Mouse (Mus musculus): ENCODE data around the gene 2210010C04Rik. TPM values are rescaled to one million over a fixed set of nuclear protein-coding genes. Genes with fewer than 3 reads are reported as not detected.

The 2210010C04Rik gene
- polyA plus RNA-seq, 1 experiment from 2014 or later = not detected

- no peak overlapping the region for H3K4me2 ChIP-seq
- no peak overlapping the region for H3K27ac ChIP-seq
- no peaks in the 10 kb centered on the region for H3K4me1 ChIP-seq
- no peaks in the 10 kb centered on the region for H3K36me3 ChIP-seq
- H3K27me3 ChIP-seq (replicated peaks) = no peaks in the 10 kb centered on the region
- no peak overlapping the region for H3K9ac ChIP-seq
- no peak overlapping the region for H3K4me3 ChIP-seq
- WGBS (ENCODE audit: insufficient replicate concordance) = 70% methylated on average over 1 of the region's 1 CpGs
- ATAC-seq = no peak
- H3K9me3 ChIP-seq (replicated peaks) = no peaks in the 10 kb centered on the region
These were observed 12.7 kb upstream of the 2210010C04Rik start for GRCm38 (mm10) chr6:41047961-41048360.

DNA sequence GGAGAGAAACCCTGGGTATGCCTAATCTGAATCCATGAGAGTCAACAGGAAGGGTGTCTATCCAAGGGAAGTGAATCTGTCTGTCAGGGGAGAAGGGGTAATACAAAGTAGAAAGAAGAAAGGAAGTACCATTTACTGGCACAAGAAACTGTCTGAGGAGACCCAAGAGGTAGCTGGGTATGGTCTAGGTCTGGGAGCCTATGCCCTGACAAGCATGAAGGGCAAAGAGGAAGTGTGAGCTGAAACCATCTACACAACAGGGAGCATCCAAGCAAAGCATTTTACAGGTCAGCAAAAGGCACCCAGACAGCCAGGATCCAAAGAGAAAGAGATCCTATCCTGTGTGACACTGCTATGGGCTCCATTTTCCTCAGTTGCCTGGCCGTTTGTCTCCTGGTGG lies 11.9 kb upstream of the 2210010C04Rik start:
- Histone ChIP-seq H3K9ac (no peak overlapping the region), H3K4me3 (no peak overlapping the region), H3K27me3 (replicated peaks) (no peaks in the 10 kb centered on the region), H3K4me2 (no peak overlapping the region), H3K4me1 (no peaks in the 10 kb centered on the region), H3K27ac (no peak overlapping the region), H3K9me3 (replicated peaks) (no peaks in the 10 kb centered on the region), H3K36me3 (no peaks in the 10 kb centered on the region)
- no peak for ATAC-seq
- WGBS (ENCODE audit: insufficient replicate concordance) = 59% methylated on average over 1 of the region's 1 CpGs

GRCm38 (mm10) chr6:41046553-41046952 lies 11.2 kb upstream of the 2210010C04Rik start:
- Histone ChIP-seq H3K4me1 (no peaks in the 10 kb centered on the region), H3K9ac (no peak overlapping the region), H3K36me3 (no peaks in the 10 kb centered on the region), H3K27ac (no peak overlapping the region), H3K4me2 (no peak overlapping the region), H3K9me3 (replicated peaks) (no peaks in the 10 kb centered on the region), H3K4me3 (no peak overlapping the region), H3K27me3 (replicated peaks) (no peaks in the 10 kb centered on the region)
- ATAC-seq = no peak
- 38% methylated on average over 2 of the region's 2 CpGs for WGBS (ENCODE audit: insufficient replicate concordance)

DNA sequence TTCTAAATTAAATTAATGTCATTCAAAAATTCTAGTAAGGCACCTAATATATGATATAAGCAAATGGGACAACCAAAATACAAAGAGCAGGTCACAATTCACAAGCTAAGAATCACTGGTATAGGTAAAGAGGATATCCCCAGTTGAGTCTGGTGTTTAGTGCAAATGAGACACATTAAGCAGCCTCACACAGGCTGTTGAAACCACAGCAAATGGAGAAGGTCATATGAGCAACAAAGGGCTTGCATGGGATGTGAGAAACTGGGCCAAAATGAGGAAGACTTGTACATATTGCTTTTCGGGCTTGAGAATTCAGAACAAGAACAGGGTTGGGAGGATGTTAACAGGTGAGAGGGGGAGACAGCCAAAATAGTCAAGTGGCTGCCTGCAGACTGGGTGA lies 9.4 kb upstream of the 2210010C04Rik start:
- 58% methylated on average over 1 of the region's 1 CpGs for WGBS (ENCODE audit: insufficient replicate concordance)
- Histone ChIP-seq H3K9ac (no peak overlapping the region), H3K27me3 (replicated peaks) (no peaks in the 10 kb centered on the region), H3K27ac (no peak overlapping the region), H3K4me3 (no peak overlapping the region), H3K4me2 (no peak overlapping the region), H3K4me1 (no peaks in the 10 kb centered on the region), H3K9me3 (replicated peaks) (no peaks in the 10 kb centered on the region), H3K36me3 (no peaks in the 10 kb centered on the region)
- no peak for ATAC-seq

DNA sequence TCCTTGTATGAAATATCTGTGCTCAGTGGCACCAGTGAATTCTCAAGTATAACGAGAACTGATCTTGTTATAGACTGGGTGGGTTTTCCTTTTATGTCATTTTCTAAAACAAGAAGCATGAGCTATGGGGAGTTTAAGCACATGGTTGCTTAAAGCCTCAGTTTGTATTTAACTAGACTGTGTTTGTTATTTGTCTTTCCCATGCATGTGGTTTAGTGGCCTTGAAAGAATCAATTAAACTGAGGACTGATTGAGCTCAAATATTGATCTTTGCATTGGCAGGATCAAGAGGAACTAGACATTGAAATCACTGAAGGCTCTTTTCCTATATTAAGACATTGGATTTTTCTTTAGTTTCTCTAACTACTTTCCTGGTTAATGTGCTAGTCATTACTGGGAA lies 9.0 kb upstream of the 2210010C04Rik start:
- no peak overlapping the region for H3K4me2 ChIP-seq
- no peaks in the 10 kb centered on the region for H3K27me3 ChIP-seq (replicated peaks)
- no peaks in the 10 kb centered on the region for H3K9me3 ChIP-seq (replicated peaks)
- H3K36me3 ChIP-seq = no peaks in the 10 kb centered on the region
- no peak overlapping the region for H3K9ac ChIP-seq
- no peak overlapping the region for H3K27ac ChIP-seq
- WGBS (ENCODE audit: insufficient replicate concordance) = 57% methylated on average over 1 of the region's 1 CpGs
- ATAC-seq = no peak
- H3K4me3 ChIP-seq = no peak overlapping the region
- no peaks in the 10 kb centered on the region for H3K4me1 ChIP-seq

DNA sequence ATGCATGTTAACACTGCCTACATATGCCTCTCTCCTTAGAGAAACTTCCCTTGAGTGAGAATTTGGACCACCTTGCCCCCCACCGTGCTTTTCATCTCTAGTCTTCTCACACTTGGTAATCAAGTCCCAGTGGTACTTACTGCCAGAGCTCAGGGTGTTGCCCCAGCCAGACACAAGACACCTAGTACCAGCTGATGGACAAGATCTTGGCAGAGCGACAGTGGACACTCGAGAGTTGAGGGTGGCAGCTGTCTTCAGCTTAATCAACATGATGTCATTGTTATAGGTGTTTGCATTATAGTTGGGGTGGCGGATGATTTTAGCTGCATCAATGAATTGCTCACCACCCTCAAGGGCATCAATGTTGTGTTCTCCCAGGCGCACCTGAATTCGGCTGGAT lies 2.5 kb downstream of the 2210010C04Rik start:
- H3K36me3 ChIP-seq = no peaks in the 10 kb centered on the region
- WGBS (ENCODE audit: insufficient replicate concordance) = 70% methylated on average over 6 of the region's 6 CpGs
- no peak overlapping the region for H3K4me3 ChIP-seq
- no peak overlapping the region for H3K27ac ChIP-seq
- H3K4me2 ChIP-seq = no peak overlapping the region
- H3K9me3 ChIP-seq (replicated peaks) = no peaks in the 10 kb centered on the region
- no peaks in the 10 kb centered on the region for H3K4me1 ChIP-seq
- no peak overlapping the region for H3K9ac ChIP-seq
- ATAC-seq = no peak
- H3K27me3 ChIP-seq (replicated peaks) = no peaks in the 10 kb centered on the region

GRCm38 (mm10) chr6:41032231-41032630 lies 3.1 kb downstream of the 2210010C04Rik start:
- Histone ChIP-seq H3K36me3 (no peaks in the 10 kb centered on the region), H3K9me3 (replicated peaks) (no peaks in the 10 kb centered on the region), H3K4me3 (no peak overlapping the region), H3K27ac (no peak overlapping the region), H3K9ac (no peak overlapping the region), H3K4me1 (no peaks in the 10 kb centered on the region), H3K27me3 (replicated peaks) (no peaks in the 10 kb centered on the region), H3K4me2 (no peak overlapping the region)
- 55% methylated on average over 3 of the region's 3 CpGs for WGBS (ENCODE audit: insufficient replicate concordance)
- no peak for ATAC-seq

DNA sequence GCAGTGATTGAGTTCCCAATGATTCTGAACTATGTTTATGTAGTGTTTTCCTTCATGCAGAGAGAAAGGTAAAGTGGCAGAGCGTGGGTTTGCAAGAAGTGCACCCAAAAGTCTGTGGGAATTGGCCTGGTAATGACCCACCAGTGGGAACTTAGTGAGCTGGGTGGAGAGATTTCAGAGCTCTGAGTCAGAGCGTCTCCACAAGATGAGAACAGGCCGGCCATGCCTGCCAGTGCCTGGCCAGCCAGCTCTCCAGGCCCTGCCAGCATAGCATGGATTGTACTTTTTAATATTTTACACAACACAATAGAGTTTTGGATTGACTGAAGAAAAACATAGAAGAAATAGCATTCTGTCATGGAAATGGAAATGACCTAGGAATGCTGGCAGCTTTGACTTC lies 4.5 kb downstream of the 2210010C04Rik start:
- no peaks in the 10 kb centered on the region for H3K27me3 ChIP-seq (replicated peaks)
- H3K4me3 ChIP-seq = no peak overlapping the region
- H3K9ac ChIP-seq = no peak overlapping the region
- no peak for ATAC-seq
- no peaks in the 10 kb centered on the region for H3K4me1 ChIP-seq
- no peaks in the 10 kb centered on the region for H3K9me3 ChIP-seq (replicated peaks)
- 77% methylated on average over 3 of the region's 3 CpGs for WGBS (ENCODE audit: insufficient replicate concordance)
- H3K36me3 ChIP-seq = no peaks in the 10 kb centered on the region
- H3K27ac ChIP-seq = no peak overlapping the region
- H3K4me2 ChIP-seq = no peak overlapping the region

- Histone ChIP-seq H3K4me2 (no peak overlapping the region), H3K4me1 (no peaks in the 10 kb centered on the region), H3K9me3 (replicated peaks) (no peaks in the 10 kb centered on the region), H3K36me3 (no peaks in the 10 kb centered on the region), H3K27me3 (replicated peaks) (no peaks in the 10 kb centered on the region), H3K9ac (no peak overlapping the region), H3K27ac (no peak overlapping the region), H3K4me3 (no peak overlapping the region)
- WGBS (ENCODE audit: insufficient replicate concordance) = 36% methylated on average over 2 of the region's 2 CpGs
- no peak for ATAC-seq
These were observed 8.3 kb downstream of the 2210010C04Rik start for GRCm38 (mm10) chr6:41027053-41027452.

DNA sequence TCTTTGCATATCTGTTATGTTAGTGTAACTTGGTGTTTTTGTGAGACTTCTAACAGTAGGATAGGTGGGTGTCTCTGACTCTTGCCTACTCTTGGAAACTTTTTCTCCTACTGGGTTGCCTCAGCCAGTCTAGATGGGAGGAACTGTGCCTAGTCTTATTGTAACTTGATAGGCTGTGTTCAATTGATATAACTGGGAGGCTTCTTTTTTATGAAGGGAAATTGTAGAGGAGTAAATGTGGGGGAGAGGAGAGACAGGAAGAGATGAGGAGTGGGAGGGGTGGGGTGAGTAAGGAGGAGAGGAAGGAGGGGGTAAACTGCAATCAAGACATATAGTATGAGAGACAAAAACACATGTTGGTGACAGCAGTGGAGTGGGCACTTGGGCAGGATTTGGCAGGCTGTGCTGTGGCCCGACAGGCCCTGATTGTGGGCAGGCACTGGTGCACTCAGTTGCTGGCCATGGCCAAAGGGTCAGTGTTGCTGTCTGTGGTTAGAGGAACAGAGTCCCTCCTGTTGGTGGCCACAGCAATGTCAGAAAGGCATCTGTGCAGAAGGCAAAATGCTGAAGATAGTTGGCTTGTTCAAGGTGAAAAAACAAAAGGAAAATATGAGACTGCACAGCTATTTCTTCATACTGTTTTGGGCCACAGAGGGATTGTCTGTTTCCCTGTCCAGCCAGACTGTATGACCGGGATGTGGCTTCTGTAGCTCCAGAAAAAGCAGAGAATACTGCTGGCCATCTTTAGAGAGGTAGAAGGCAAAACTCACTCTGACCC lies 9.2 kb downstream of the 2210010C04Rik start:
- WGBS (ENCODE audit: insufficient replicate concordance) = 67% methylated on average over 2 of the region's 2 CpGs
- H3K4me3 ChIP-seq = no peak overlapping the region
- H3K4me1 ChIP-seq = no peaks in the 10 kb centered on the region
- ATAC-seq = no peak
- no peaks in the 10 kb centered on the region for H3K36me3 ChIP-seq
- no peaks in the 10 kb centered on the region for H3K27me3 ChIP-seq (replicated peaks)
- H3K9ac ChIP-seq = no peak overlapping the region
- H3K27ac ChIP-seq = no peak overlapping the region
- no peak overlapping the region for H3K4me2 ChIP-seq
- no peaks in the 10 kb centered on the region for H3K9me3 ChIP-seq (replicated peaks)

DNA sequence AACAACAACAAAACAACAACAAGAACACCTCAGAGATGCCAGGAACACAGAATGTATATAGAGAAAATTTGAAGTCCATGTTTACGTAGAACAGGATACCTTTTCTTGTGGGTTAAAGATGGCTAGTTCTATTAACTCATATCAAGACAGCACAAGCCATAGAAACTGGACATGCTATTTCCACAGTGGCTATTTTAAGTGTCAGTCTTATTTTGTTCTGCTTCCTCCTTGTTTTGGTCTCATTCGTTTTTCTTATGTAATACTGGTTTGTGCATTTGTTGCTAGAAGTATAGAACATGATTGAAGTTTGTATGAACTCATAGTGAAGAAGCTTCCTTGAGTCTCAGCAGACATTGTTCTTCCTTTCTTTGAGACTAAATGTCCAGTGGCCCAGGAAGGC lies 16.2 kb downstream of the 2210010C04Rik start:
- Histone ChIP-seq H3K9ac (no peak overlapping the region), H3K27me3 (replicated peaks) (no peaks in the 10 kb centered on the region), H3K27ac (no peak overlapping the region), H3K4me1 (no peaks in the 10 kb centered on the region), H3K9me3 (replicated peaks) (no peaks in the 10 kb centered on the region), H3K36me3 (no peaks in the 10 kb centered on the region), H3K4me3 (no peak overlapping the region), H3K4me2 (no peak overlapping the region)
- no peak for ATAC-seq
- 61% methylated on average over 2 of the region's 2 CpGs for WGBS (ENCODE audit: insufficient replicate concordance)

GRCm38 (mm10) chr6:41018629-41019028 lies 16.7 kb downstream of the 2210010C04Rik start:
- no peak for ATAC-seq
- H3K27ac ChIP-seq = no peak overlapping the region
- H3K4me1 ChIP-seq = no peaks in the 10 kb centered on the region
- H3K9me3 ChIP-seq (replicated peaks) = no peaks in the 10 kb centered on the region
- 58% methylated on average over 2 of the region's 2 CpGs for WGBS (ENCODE audit: insufficient replicate concordance)
- H3K4me2 ChIP-seq = no peak overlapping the region
- no peak overlapping the region for H3K9ac ChIP-seq
- no peak overlapping the region for H3K4me3 ChIP-seq
- no peaks in the 10 kb centered on the region for H3K36me3 ChIP-seq
- H3K27me3 ChIP-seq (replicated peaks) = no peaks in the 10 kb centered on the region

DNA sequence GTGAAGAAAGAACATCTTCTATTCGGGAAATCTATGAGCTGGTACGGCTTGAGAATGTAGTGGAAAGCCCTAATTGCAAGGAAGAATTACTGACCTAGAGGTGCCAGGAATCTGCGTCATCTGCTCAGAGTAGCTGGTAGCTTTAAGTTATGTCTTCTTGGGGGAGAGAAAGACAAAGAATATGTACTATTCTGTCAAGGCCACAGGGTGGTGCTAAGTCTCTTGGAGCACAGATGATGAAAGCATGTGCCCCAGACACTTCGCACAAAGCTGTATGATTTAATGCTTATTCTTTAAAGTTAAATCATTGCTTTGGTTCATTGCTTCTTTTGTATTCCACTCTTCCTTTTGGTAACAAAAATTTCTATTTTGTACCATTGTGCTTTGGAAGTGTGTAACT lies 20.2 kb downstream of the 2210010C04Rik start:
- H3K27ac ChIP-seq = no peak overlapping the region
- H3K9me3 ChIP-seq (replicated peaks) = no peaks in the 10 kb centered on the region
- H3K27me3 ChIP-seq (replicated peaks) = no peaks in the 10 kb centered on the region
- H3K36me3 ChIP-seq = no peaks in the 10 kb centered on the region
- no peak overlapping the region for H3K4me2 ChIP-seq
- H3K9ac ChIP-seq = no peak overlapping the region
- H3K4me1 ChIP-seq = no peaks in the 10 kb centered on the region
- H3K4me3 ChIP-seq = no peak overlapping the region
- WGBS (ENCODE audit: insufficient replicate concordance) = 69% methylated on average over 4 of the region's 4 CpGs
- no peak for ATAC-seq
